Mouse (Mus musculus): ENCODE results near the gene Wipi2.

DNA sequence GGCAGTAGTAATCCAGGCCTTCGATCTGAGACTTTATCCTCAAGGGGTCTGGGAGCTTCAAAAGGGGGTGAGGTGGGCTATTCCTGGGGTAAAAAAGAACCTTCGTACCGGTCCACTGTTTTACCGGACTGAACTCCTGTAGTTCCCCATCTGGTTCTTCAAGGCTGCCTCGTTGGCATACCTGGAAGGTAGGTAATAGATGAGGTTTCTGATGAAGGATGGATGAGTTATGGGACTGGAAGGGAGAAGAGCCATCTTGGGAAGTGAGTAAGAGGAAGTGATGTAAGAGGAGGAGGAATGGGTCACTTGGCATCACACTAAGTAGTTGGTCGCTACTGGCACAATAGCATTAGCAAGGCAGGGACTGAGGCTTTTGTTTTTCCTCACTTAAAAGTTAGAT, 2.7 kb downstream of the Wipi2 start:
- no peak for TF ChIP-seq CTCF (IDR thresholded peaks at IDR 0.05; ENCODE audit: low read depth)
- TF ChIP-seq EP300 (IDR thresholded peaks at IDR 0.05; ENCODE audit: low read depth) = no peak

Data from liver, postnatal 0 days (tissue).